Mouse (Mus musculus): ENCODE measurements around the gene Itgb4.

GRCm38 (mm10) chr11:116037826-116038225 is 63.3 kb downstream of the Itgb4 start:
- TF ChIP-seq CTCF (IDR thresholded peaks at IDR 0.05; ENCODE audit: borderline replicate concordance, insufficient read depth, low read length) (no peak), POLR2A (IDR thresholded peaks at IDR 0.05; ENCODE audit: low read depth, low read length) (no peak)
